Mouse (Mus musculus) intestine, postnatal 0 days (tissue): ENCODE data around the gene Dscaml1. TPM values are rescaled to one million over a fixed set of nuclear protein-coding genes. Genes with fewer than 3 reads are reported as not detected.

ENCODE experiments used
- ATAC-seq: fragments of 200-750 bp; cut with Nextera tagmentation; 2 replicates; pipeline ENCODE4 v1.8.0; 2017; ENCODE audit warnings: mild to moderate bottlenecking, moderate TSS enrichment, moderate library complexity
- H3K27ac ChIP-seq: fragments of 300-500 bp; sonication (generic); 2 replicates; pipeline ENCODE4 v1.5.1; 2014; ENCODE audit warnings: mild to moderate bottlenecking, low read depth, low read length, moderate library complexity
- H3K27me3 ChIP-seq: fragments of 300-500 bp; sonication (generic); replicated peaks from 2 replicates; pipeline ENCODE4 v1.6.1; 2014; ENCODE audit warnings: low read length, mixed read lengths; ENCODE audit not compliant: control insufficient read depth, insufficient read depth
- H3K36me3 ChIP-seq: fragments of 300-500 bp; sonication (generic); 2 replicates; pipeline ENCODE4 v1.6.1; 2014; ENCODE audit warnings: mild to moderate bottlenecking, moderate library complexity; ENCODE audit not compliant: control insufficient read depth, insufficient read depth
- H3K4me1 ChIP-seq: fragments of 300-500 bp; sonication (generic); replicated peaks from 2 replicates; pipeline ENCODE4 v1.6.1; 2014; ENCODE audit warnings: antibody characterized with exemption, low read length, mixed read lengths; ENCODE audit not compliant: control insufficient read depth, insufficient read depth
- H3K4me2 ChIP-seq: fragments of 300-500 bp; sonication (generic); replicated peaks from 2 replicates; pipeline ENCODE4 v1.6.1; 2014; ENCODE audit warnings: low read depth, mild to moderate bottlenecking, moderate library complexity
- H3K4me3 ChIP-seq: fragments of 300-500 bp; sonication (generic); 2 replicates; pipeline ENCODE4 v1.5.1; 2014; ENCODE audit warnings: low read depth, low read length
- H3K9ac ChIP-seq: fragments of 300-500 bp; sonication (generic); 2 replicates; pipeline ENCODE4 v1.6.1; 2014; ENCODE audit warnings: mild to moderate bottlenecking, low read depth, low read length
- H3K9me3 ChIP-seq: fragments of 300-500 bp; sonication (generic); 2 replicates; pipeline ENCODE4 v1.6.1; 2016; ENCODE audit warnings: mixed run types; ENCODE audit not compliant: control insufficient read depth
- CTCF ChIP-seq: sonication (generic); IDR thresholded peaks from 2 replicates; pipeline ENCODE4 v1.5.1; 2016; ENCODE audit warnings: low read depth, mild to moderate bottlenecking, control low read depth, antibody characterized with exemption, moderate library complexity
- WGBS: fragments of 180-500 bp; shearing (Covaris S2); extraction: QIAGEN DNeasy Blood & Tissue Kit; methylation state at CpG from one replicate; pipeline ENCODE4 v1.1.7; 2014; 5-methylcytosine and 5-hydroxymethylcytosine counted together
- polyA plus RNA-seq: library from polyadenylated mRNA; unstranded; fragments of >200 nt; fragmentation: Nextera tagmentation; extraction: Ambion mirVana; gene quantifications from 2 replicates; pipeline ENCODE4 v1.2.1, GENCODE M21; 2015

The Dscaml1 gene
- polyA plus RNA-seq, 1 experiment from 2014 or later = 0.09 TPM

DNA sequence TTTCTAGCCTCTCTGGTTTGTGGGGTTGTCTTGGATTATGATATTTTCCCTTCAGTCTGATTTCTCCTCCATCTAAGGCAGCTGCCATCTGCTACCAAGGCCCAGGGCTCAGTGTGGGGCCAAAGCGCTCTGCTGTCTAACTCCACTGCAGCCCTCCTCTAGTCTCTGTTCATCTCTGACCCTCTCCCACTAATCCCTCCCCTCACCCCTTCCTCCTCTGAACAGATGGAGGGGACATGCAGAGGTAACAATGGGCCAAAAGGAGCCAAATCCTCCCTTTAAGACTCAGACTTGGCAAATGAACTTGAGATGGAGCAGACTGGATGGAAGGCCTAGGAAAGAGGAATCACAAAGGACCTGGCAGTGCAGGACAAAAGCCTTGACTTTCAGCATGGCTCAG, 365.8 kb downstream of the Dscaml1 start:
- Histone ChIP-seq H3K4me1 (no peaks in the 10 kb centered on the region), H3K4me2 (no peak overlapping the region), H3K9me3 (no peaks in the 10 kb centered on the region), H3K4me3 (no peak overlapping the region), H3K27me3 (no peaks in the 10 kb centered on the region), H3K9ac (no peak overlapping the region), H3K27ac (no peak overlapping the region), H3K36me3 (peaks cover 29% of the 10 kb centered on the region)
- 95% methylated on average over 1 of the region's 1 CpGs for WGBS
- no peak for ATAC-seq
- no peak for TF ChIP-seq CTCF

GRCm38 (mm10) chr9:45793697-45794096, 367.3 kb downstream of the Dscaml1 start:
- ATAC-seq = no peak

DNA sequence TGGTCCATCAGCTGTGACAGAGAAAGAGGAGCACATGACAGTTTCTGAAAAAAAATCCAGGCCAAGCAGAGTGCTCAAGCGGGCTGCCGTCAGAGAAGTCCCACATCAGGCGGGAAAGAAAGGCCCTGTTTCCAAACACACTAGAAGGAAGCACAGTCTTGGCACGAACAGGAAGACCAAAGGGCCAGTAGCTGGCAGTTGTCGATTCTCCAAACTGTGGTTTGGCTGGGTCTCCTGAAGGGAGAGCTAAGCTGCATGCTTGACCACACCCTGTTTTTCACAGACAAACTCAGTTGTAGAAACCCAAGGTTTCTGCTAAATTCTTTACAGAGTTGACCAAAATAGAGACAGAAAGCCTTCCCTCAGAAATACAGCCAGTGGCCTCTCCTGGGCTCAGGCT, 369.3 kb downstream of the Dscaml1 start:
- no peak for ATAC-seq
- 77% methylated on average over 5 of the region's 5 CpGs for WGBS
- no peak for TF ChIP-seq CTCF
- Histone ChIP-seq H3K4me3 (no peak overlapping the region), H3K36me3 (peaks cover 35% of the 10 kb centered on the region), H3K27me3 (no peaks in the 10 kb centered on the region), H3K9me3 (no peaks in the 10 kb centered on the region), H3K27ac (no peak overlapping the region), H3K4me2 (no peak overlapping the region), H3K9ac (no peak overlapping the region), H3K4me1 (no peaks in the 10 kb centered on the region)

More at GRCm38 (mm10) chr9:45793697-45794096, 367.3 kb downstream of the Dscaml1 start:
- H3K36me3 ChIP-seq = peaks cover 29% of the 10 kb centered on the region
- H3K27ac ChIP-seq = no peak overlapping the region
- H3K4me1 ChIP-seq = no peaks in the 10 kb centered on the region
- no peaks in the 10 kb centered on the region for H3K27me3 ChIP-seq
- WGBS = 87% methylated on average over 6 of the region's 6 CpGs
- no peak overlapping the region for H3K4me3 ChIP-seq
- TF ChIP-seq CTCF = no peak
- no peak overlapping the region for H3K9ac ChIP-seq
- no peak overlapping the region for H3K4me2 ChIP-seq
- no peaks in the 10 kb centered on the region for H3K9me3 ChIP-seq

- 85% methylated on average over 3 of the region's 3 CpGs for WGBS
- peak; percentile 36; the same call in 1 of the 2 replicates for TF ChIP-seq CTCF
These were observed 370.8 kb downstream of the Dscaml1 start for GRCm38 (mm10) chr9:45797271-45797670.

DNA sequence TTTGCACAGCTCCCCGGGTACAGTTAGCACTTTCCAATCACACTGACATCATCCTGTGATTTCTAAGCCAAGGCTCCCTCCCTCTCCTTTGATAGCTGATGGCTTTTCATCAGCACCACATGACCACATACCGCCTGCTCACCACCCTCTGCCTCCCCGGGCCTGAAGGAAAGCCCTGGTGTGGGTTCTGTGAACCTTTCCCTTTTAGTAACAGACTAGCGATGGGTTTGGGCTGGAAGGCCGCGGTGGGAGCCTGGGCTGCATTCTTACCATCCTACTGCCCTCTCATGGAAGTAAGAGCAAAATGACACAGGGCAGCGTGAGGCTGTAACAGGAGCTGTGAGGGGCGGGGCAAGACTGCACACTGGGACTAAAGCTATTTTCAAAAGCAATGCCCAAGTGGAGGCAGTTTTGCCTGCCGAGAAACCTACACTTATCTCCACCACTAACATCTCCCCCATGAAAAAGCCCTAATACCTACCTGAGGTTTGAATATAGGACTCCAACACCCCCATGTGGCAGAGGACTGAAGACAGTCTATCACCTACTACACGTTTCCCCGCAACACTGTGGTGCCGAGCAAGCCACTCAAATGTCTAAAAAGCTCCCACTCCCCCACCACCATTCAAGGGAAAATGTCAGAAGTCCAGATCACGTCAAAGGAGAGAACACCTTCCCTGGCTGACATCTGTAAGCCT, 372.2 kb downstream of the Dscaml1 start:
- no peak overlapping the region for H3K27ac ChIP-seq
- no peak overlapping the region for H3K4me2 ChIP-seq
- WGBS = 36% methylated on average over 13 of the region's 13 CpGs
- no peak overlapping the region for H3K9ac ChIP-seq
- peaks cover 24% of the 10 kb centered on the region for H3K36me3 ChIP-seq
- TF ChIP-seq CTCF = peak; percentile 62
- H3K4me1 ChIP-seq = no peaks in the 10 kb centered on the region
- no peak overlapping the region for H3K4me3 ChIP-seq
- no peaks in the 10 kb centered on the region for H3K9me3 ChIP-seq
- ATAC-seq = peak; percentile 32; the same call in 1 of the 2 replicates
- H3K27me3 ChIP-seq = no peaks in the 10 kb centered on the region

More at GRCm38 (mm10) chr9:45797271-45797670, 370.8 kb downstream of the Dscaml1 start:
- Histone ChIP-seq H3K9me3 (no peaks in the 10 kb centered on the region), H3K4me2 (no peak overlapping the region), H3K36me3 (peaks cover 33% of the 10 kb centered on the region), H3K4me3 (no peak overlapping the region), H3K9ac (no peak overlapping the region), H3K4me1 (no peaks in the 10 kb centered on the region), H3K27me3 (no peaks in the 10 kb centered on the region), H3K27ac (no peak overlapping the region)
- no peak for ATAC-seq

DNA sequence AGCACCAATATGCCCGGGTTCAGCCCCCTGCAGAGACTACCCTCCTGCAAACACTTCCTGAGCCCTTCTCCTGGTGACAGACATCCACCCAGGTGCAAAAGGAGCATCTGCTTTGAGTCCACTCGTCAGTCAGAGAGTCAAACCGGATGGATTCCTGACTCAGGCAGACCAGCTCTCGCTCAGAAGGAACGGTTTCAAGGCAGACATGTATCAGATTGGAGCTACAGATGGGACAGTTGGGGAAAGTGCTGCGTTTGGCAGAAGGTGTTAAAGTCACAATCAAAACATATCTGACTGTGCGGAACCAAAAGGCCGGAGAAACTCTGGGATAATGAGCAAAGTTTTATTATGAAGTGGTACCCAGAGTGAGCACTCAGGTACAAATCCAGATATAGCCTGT, 373.0 kb downstream of the Dscaml1 start:
- no peak for ATAC-seq
- H3K9me3 ChIP-seq = no peaks in the 10 kb centered on the region
- H3K4me3 ChIP-seq = no peak overlapping the region
- TF ChIP-seq CTCF = no peak
- H3K4me2 ChIP-seq = no peak overlapping the region
- 86% methylated on average over 8 of the region's 8 CpGs for WGBS
- H3K36me3 ChIP-seq = peaks cover 16% of the 10 kb centered on the region; the same call in 1 of the 2 replicates
- no peaks in the 10 kb centered on the region for H3K27me3 ChIP-seq
- H3K4me1 ChIP-seq = no peaks in the 10 kb centered on the region
- H3K27ac ChIP-seq = no peak overlapping the region
- H3K9ac ChIP-seq = no peak overlapping the region

Other genes with a start within 250 kb of the Dscaml1 start
- 0.48 and 1.0 TPM in 2 replicates for gene BC049352, start 244.6 kb upstream of the Dscaml1 start, polyA plus RNA-seq
- gene Tmprss4, start 222.5 kb upstream of the Dscaml1 start, polyA plus RNA-seq = 70.6 and 72.0 TPM in 2 replicates
- 1.2 TPM in 2 replicates for gene Il10ra, start 157.5 kb upstream of the Dscaml1 start, polyA plus RNA-seq
- 0.04 TPM in 1 of 2 replicates, not detected in the other for gene Tmprss13, start 107.5 kb upstream of the Dscaml1 start, polyA plus RNA-seq
- 54.5 and 57.2 TPM in 2 replicates for gene Fxyd6, start 56.4 kb upstream of the Dscaml1 start, polyA plus RNA-seq
- gene Fxyd2, start 27.0 kb upstream of the Dscaml1 start, polyA plus RNA-seq = 1.2 and 1.7 TPM in 2 replicates